ENCODE assay signal across 8 mouse cellular contexts in the genomic region with DNA sequence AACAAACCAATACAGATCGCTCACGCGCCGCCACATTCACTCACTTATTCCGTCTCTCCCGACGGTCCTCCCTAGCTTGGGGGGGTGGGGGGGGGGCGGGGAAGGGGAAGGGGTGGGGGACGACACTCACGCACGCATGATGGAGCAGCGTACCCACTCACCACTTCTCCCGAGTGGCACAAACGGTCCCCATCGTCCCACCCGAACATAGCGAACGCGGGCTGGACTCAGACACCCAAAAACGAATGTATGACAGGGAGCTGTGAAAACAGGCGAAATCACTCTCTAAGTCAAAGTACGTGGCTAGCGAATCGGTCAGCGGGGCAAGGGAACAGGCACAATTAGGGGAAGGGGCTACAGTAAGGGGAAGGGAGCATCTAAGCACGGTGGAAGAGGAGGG. TPM values are rescaled to one million over a fixed set of nuclear protein-coding genes. Genes with fewer than 3 reads are reported as not detected.
DNase-seq lines count a peak whose midpoint lies in the region; ATAC-seq lines count a peak whose summit lies in the region.
"Had no signal": no experiment of that assay in that cellular context is flagged by ENCODE, and none has a peak within 500 bp of the region (broad histone marks: within the 10 kb centered on the region; RNA-seq: fewer than 3 reads in every experiment).

No protein-coding gene starts in this region.

- peak; percentile 89 for DNase-seq in hindbrain, embryonic 11.5 days (ENCODE audit: low spot score)
- peak; percentile 5 for DNase-seq in right cerebral cortex, adult 18-20 months
- no peak for DNase-seq in right cerebral cortex, postnatal 36 days (ENCODE audit: low spot score in 2 of 2)
- DNase-seq in cerebellum, postnatal 36 days: peak; percentile 9 to 30
- DNase-seq in natural killer cell, adult 2 months (ENCODE audit: low spot score in 2 of 2): peak; percentile 42 to 56
- DNase-seq in urinary bladder, postnatal 10 days (ENCODE audit: low spot score): no peak

- ATAC-seq in hindbrain, embryonic 11.5 days (ENCODE audit: low FRiP score): no peak
- no peak for ATAC-seq in hindbrain, embryonic 13.5 days (ENCODE audit: low FRiP score)

- H3K9me3 ChIP-seq in hindbrain, embryonic 11.5 days (ENCODE audit: control insufficient read depth, low read length): no peaks in the 10 kb centered on the region
- H3K9me3 ChIP-seq in hindbrain, embryonic 13.5 days: no peaks in the 10 kb centered on the region

- no peaks in the 10 kb centered on the region for H3K4me1 ChIP-seq in hindbrain, embryonic 11.5 days (replicated peaks; ENCODE audit: control insufficient read depth, insufficient read depth, low read length)
- no peaks in the 10 kb centered on the region; the same call in 1 of the 2 replicates for H3K4me1 ChIP-seq in hindbrain, embryonic 13.5 days (replicated peaks)

- no peaks in the 10 kb centered on the region for H3K27me3 ChIP-seq in hindbrain, embryonic 11.5 days (ENCODE audit: control insufficient read depth, insufficient read depth, low read length)
- no peaks in the 10 kb centered on the region for H3K27me3 ChIP-seq in hindbrain, embryonic 13.5 days

- H3K36me3 ChIP-seq in hindbrain, embryonic 11.5 days (ENCODE audit: control insufficient read depth, insufficient read depth, low read length): no peaks in the 10 kb centered on the region
- H3K36me3 ChIP-seq in hindbrain, embryonic 13.5 days: no peaks in the 10 kb centered on the region

- H3K9ac ChIP-seq in hindbrain, embryonic 11.5 days (ENCODE audit: low read depth, low read length): no peak overlapping the region
- H3K9ac ChIP-seq in hindbrain, embryonic 13.5 days: no peak overlapping the region

- H3K4me2 ChIP-seq in hindbrain, embryonic 11.5 days (replicated peaks; ENCODE audit: low read depth, low read length): no peak overlapping the region
- H3K4me2 ChIP-seq in hindbrain, embryonic 13.5 days: no peak overlapping the region

- H3K4me3 ChIP-seq in hindbrain, embryonic 11.5 days (ENCODE audit: low read depth, low read length): no peak overlapping the region
- no peak overlapping the region for H3K4me3 ChIP-seq in hindbrain, embryonic 13.5 days

- WGBS in hindbrain, embryonic 11.5 days: 3% methylated on average over 24 of the region's 26 CpGs
- 5% methylated on average over 26 of the region's 26 CpGs for WGBS in hindbrain, embryonic 13.5 days

- no peak overlapping the region for H3K27ac ChIP-seq in hindbrain, embryonic 11.5 days (ENCODE audit: low read depth, low read length)
- H3K27ac ChIP-seq in hindbrain, embryonic 13.5 days: no peak overlapping the region

RNA-seq across cellular contexts. Expression of a gene that starts 30.2 kb away (rescaled TPM):
- not detected in 2 replicates for polyA plus RNA-seq in hindbrain, embryonic 11.5 days (2014; fragmentation: Nextera tagmentation; extraction: Ambion mirVana)
- polyA plus RNA-seq in hindbrain, embryonic 13.5 days (2015; fragmentation: Nextera tagmentation; extraction: Ambion mirVana): not detected in 2 replicates
- polyA plus RNA-seq: cortical plate, adult 2 months had no signal

RNA-seq across cellular contexts. Expression of a gene that starts 38.4 kb away (rescaled TPM):
- polyA plus RNA-seq in hindbrain, embryonic 11.5 days (2014; fragmentation: Nextera tagmentation; extraction: Ambion mirVana): 15.6 and 18.5 TPM in 2 replicates
- polyA plus RNA-seq in hindbrain, embryonic 13.5 days (2015; fragmentation: Nextera tagmentation; extraction: Ambion mirVana): 48.4 and 56.6 TPM in 2 replicates

Comparison
In these comparisons a context has a peak if more than half of its experiments do, and no peak if none do; other contexts are left out.
1. DNase-seq: peak in hindbrain, embryonic 11.5 days (single experiment), right cerebral cortex, adult 18-20 months (single experiment), cerebellum, postnatal 36 days (2 of 2) and natural killer cell, adult 2 months (2 of 2); none in right cerebral cortex, postnatal 36 days (0 of 2) and urinary bladder, postnatal 10 days (single experiment).